Mouse (Mus musculus): ENCODE data around the gene Pfkfb1. TPM values are rescaled to one million over a fixed set of nuclear protein-coding genes. Genes with fewer than 3 reads are reported as not detected.

Gene Pfkfb1
- polyA plus RNA-seq, 1 experiment from 2014 or later: 5.2 TPM

- Histone ChIP-seq H3K36me3 (replicated peaks; ENCODE audit: control insufficient read depth, insufficient read depth) (peaks cover 23% of the 10 kb centered on the region), H3K4me2 (replicated peaks) (no peak overlapping the region), H3K9ac (no peak overlapping the region), H3K9me3 (ENCODE audit: control insufficient read depth, low read length) (no peaks in the 10 kb centered on the region), H3K27ac (no peak overlapping the region), H3K27me3 (ENCODE audit: control insufficient read depth, insufficient read depth, low read length) (no peaks in the 10 kb centered on the region), H3K4me3 (replicated peaks; ENCODE audit: low read length) (no peak overlapping the region), H3K4me1 (replicated peaks; ENCODE audit: control insufficient read depth, insufficient read depth, low read length) (0 out of 2 replicates have a peak, but pooled peaks cover 5% of the 10 kb centered on the region)
- WGBS: 93% methylated on average over 8 of the region's 8 CpGs
- no peak for DNase-seq (ENCODE audit: low spot score)
- ATAC-seq (ENCODE audit: low FRiP score): no peak
These were observed 2.9 kb upstream of the Pfkfb1 start for GRCm38 (mm10) chrX:150585116-150585515.

GRCm38 (mm10) chrX:150589696-150590095 lies 1.7 kb downstream of the Pfkfb1 start, which contains the start of gene Apex2:
Gene Apex2 (minus strand): TSS chrX:150589868.
- Histone ChIP-seq H3K27ac (no peak within 1 kb of the TSS), H3K27me3 (ENCODE audit: control insufficient read depth, insufficient read depth, low read length) (no peaks in the 10 kb centered on the region), H3K4me1 (replicated peaks; ENCODE audit: control insufficient read depth, insufficient read depth, low read length) (0 out of 2 replicates have a peak, but pooled peaks cover 5% of the 10 kb centered on the region), H3K4me3 (replicated peaks; ENCODE audit: low read length) (peak within 1 kb of the TSS; percentile 54; the same call in 1 of the 2 replicates), H3K36me3 (replicated peaks; ENCODE audit: control insufficient read depth, insufficient read depth) (peaks cover 6% of the 10 kb centered on the region), H3K9ac (no peak within 1 kb of the TSS), H3K9me3 (ENCODE audit: control insufficient read depth, low read length) (no peaks in the 10 kb centered on the region), H3K4me2 (replicated peaks) (peak within 1 kb of the TSS; percentile 62)
- 83% methylated on average over 5 of the region's 5 CpGs for WGBS
- DNase-seq (ENCODE audit: low spot score): no peak
- no peak for ATAC-seq (ENCODE audit: low FRiP score)

GRCm38 (mm10) chrX:150593266-150594035 lies 5.4 kb downstream of the Pfkfb1 start:
- ATAC-seq (ENCODE audit: low FRiP score): no peak
- no peak overlapping the region for H3K9ac ChIP-seq
- H3K4me1 ChIP-seq (replicated peaks; ENCODE audit: control insufficient read depth, insufficient read depth, low read length): no peaks in the 10 kb centered on the region
- H3K4me3 ChIP-seq (replicated peaks; ENCODE audit: low read length): no peak overlapping the region
- H3K9me3 ChIP-seq (ENCODE audit: control insufficient read depth, low read length): no peaks in the 10 kb centered on the region
- H3K27ac ChIP-seq: no peak overlapping the region
- DNase-seq (ENCODE audit: low spot score): no peak
- no peaks in the 10 kb centered on the region for H3K27me3 ChIP-seq (ENCODE audit: control insufficient read depth, insufficient read depth, low read length)
- H3K36me3 ChIP-seq (replicated peaks; ENCODE audit: control insufficient read depth, insufficient read depth): no peaks in the 10 kb centered on the region
- WGBS: 94% methylated on average over 12 of the region's 12 CpGs
- no peak overlapping the region for H3K4me2 ChIP-seq (replicated peaks)

DNA sequence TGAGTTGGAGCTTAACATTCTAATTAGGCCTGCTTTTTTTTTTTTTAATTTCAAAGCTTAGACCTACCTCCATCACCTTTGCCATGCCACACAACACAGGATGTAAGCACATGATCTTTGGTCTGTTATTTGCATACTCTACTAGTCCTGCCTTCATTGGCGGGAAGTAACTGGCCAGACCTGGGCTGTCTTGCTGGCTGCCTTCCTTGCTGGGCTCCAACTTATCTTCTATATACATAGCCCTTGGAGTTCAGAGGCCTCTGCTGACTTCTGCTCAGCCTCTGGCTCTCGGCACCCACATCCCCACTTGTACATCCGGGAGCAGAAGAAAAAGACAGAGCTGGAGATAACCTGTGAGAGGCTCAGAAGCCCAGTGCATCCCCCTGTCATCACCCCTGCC lies 6.1 kb downstream of the Pfkfb1 start:
- no peak overlapping the region for H3K27ac ChIP-seq
- H3K4me3 ChIP-seq (replicated peaks; ENCODE audit: low read length): no peak overlapping the region
- 88% methylated on average over 3 of the region's 3 CpGs for whole genome bisulfite sequencing
- no peaks in the 10 kb centered on the region for H3K27me3 ChIP-seq (ENCODE audit: control insufficient read depth, insufficient read depth, low read length)
- H3K4me2 ChIP-seq (replicated peaks): no peak overlapping the region
- ATAC-seq (ENCODE audit: low FRiP score) (no peak), DNase-seq (ENCODE audit: low spot score) (no peak)
- H3K4me1 ChIP-seq (replicated peaks; ENCODE audit: control insufficient read depth, insufficient read depth, low read length): no peaks in the 10 kb centered on the region
- no peak overlapping the region for H3K9ac ChIP-seq
- H3K36me3 ChIP-seq (replicated peaks; ENCODE audit: control insufficient read depth, insufficient read depth): no peaks in the 10 kb centered on the region
- H3K9me3 ChIP-seq (ENCODE audit: control insufficient read depth, low read length): no peaks in the 10 kb centered on the region

GRCm38 (mm10) chrX:150595016-150595760 lies 7.2 kb downstream of the Pfkfb1 start:
- no peak overlapping the region for H3K4me3 ChIP-seq (replicated peaks; ENCODE audit: low read length)
- H3K9ac ChIP-seq: no peak overlapping the region
- no peaks in the 10 kb centered on the region for H3K36me3 ChIP-seq (replicated peaks; ENCODE audit: control insufficient read depth, insufficient read depth)
- ATAC-seq (ENCODE audit: low FRiP score) (no peak), DNase-seq (ENCODE audit: low spot score) (no peak)
- H3K4me1 ChIP-seq (replicated peaks; ENCODE audit: control insufficient read depth, insufficient read depth, low read length): no peaks in the 10 kb centered on the region
- H3K27ac ChIP-seq: no peak overlapping the region
- 84% methylated on average over 9 of the region's 9 CpGs for WGBS
- H3K9me3 ChIP-seq (ENCODE audit: control insufficient read depth, low read length): no peaks in the 10 kb centered on the region
- no peaks in the 10 kb centered on the region for H3K27me3 ChIP-seq (ENCODE audit: control insufficient read depth, insufficient read depth, low read length)
- H3K4me2 ChIP-seq (replicated peaks): no peak overlapping the region

- Histone ChIP-seq H3K27ac (no peak overlapping the region), H3K9ac (no peak overlapping the region), H3K36me3 (replicated peaks; ENCODE audit: control insufficient read depth, insufficient read depth) (no peaks in the 10 kb centered on the region), H3K4me1 (replicated peaks; ENCODE audit: control insufficient read depth, insufficient read depth, low read length) (no peaks in the 10 kb centered on the region), H3K27me3 (ENCODE audit: control insufficient read depth, insufficient read depth, low read length) (peaks cover 4% of the 10 kb centered on the region; the same call in 1 of the 2 replicates), H3K9me3 (ENCODE audit: control insufficient read depth, low read length) (no peaks in the 10 kb centered on the region), H3K4me2 (replicated peaks) (no peak overlapping the region), H3K4me3 (replicated peaks; ENCODE audit: low read length) (no peak overlapping the region)
- ATAC-seq (ENCODE audit: low FRiP score) (no peak), DNase-seq (ENCODE audit: low spot score) (no peak)
- WGBS: 60% methylated on average over 2 of the region's 2 CpGs
These were observed 10.9 kb downstream of the Pfkfb1 start for GRCm38 (mm10) chrX:150598882-150599281.

DNA sequence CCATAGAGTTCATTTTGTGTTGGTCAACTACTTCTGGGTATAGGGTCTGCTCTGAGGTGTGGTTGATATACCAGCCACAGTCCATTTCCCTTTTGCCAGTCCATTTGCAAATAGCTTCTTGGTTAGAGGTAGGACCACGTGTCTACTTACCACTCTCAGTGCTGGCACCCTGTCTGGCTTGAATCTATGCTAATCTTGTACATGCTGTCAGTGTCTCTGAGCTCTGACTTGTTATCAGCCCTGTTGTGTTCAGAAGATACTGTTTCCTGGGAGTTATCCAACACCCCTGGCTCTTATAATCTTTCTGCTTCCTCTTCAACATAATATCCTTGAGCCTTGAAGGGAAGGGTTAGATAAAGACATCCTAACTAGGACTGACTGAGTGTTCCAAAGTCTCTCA lies 48.4 kb downstream of the Pfkfb1 start:
- Histone ChIP-seq H3K27me3 (ENCODE audit: control insufficient read depth, insufficient read depth, low read length) (no peaks in the 10 kb centered on the region), H3K9me3 (ENCODE audit: control insufficient read depth, low read length) (no peaks in the 10 kb centered on the region), H3K27ac (no peak overlapping the region), H3K4me2 (replicated peaks) (no peak overlapping the region), H3K36me3 (replicated peaks; ENCODE audit: control insufficient read depth, insufficient read depth) (no peaks in the 10 kb centered on the region), H3K4me3 (replicated peaks; ENCODE audit: low read length) (no peak overlapping the region), H3K9ac (no peak overlapping the region), H3K4me1 (replicated peaks; ENCODE audit: control insufficient read depth, insufficient read depth, low read length) (no peaks in the 10 kb centered on the region)
- DNase-seq (ENCODE audit: low spot score) (no peak), ATAC-seq (ENCODE audit: low FRiP score) (no peak)
- WGBS: 63% methylated on average over 1 of the region's 1 CpGs

DNA sequence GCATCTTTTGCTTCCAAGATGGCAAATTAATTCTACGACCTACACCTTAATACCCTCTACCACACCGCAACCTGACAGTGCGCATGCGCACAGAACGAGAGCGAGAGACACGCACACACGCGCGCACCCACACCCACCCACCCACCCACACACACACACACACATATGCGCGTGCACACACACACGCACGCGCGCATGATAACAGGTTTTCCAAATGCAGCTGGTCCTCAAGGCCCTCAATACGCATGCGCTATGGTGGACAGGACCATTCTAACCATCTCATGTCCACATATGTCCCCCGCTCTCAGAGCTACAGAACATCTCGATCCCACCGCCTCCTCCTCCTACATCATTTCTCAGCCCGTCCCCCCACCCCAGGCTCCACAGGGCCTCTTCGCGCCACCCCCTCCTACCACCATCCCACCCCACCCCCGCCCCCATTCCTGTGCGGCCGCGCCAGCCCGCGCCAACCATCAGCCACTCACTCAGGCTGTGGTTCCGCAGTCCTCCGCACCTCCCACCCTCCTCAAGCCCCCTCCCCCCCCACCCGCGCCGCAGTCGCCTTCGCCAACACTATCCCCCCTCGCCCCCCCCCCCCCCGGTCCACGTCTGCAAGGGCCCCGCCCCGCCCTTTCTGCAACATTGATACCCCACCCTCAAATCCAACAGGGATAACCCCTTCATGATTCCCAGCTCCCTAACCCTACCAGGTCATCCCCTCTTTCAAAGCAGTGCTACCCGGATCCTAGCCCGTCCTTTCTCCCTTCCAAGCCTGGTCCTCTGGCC lies 68.3 kb downstream of the Pfkfb1 start:
- ATAC-seq (ENCODE audit: low FRiP score): peak; percentile 78
- Histone ChIP-seq H3K27me3 (ENCODE audit: control insufficient read depth, insufficient read depth, low read length) (no peaks in the 10 kb centered on the region), H3K4me1 (replicated peaks; ENCODE audit: control insufficient read depth, insufficient read depth, low read length) (no peaks in the 10 kb centered on the region), H3K4me3 (replicated peaks; ENCODE audit: low read length) (peak overlapping the region; percentile 58), H3K36me3 (replicated peaks; ENCODE audit: control insufficient read depth, insufficient read depth) (peaks cover 41% of the 10 kb centered on the region), H3K27ac (peak overlapping the region; percentile 84), H3K4me2 (replicated peaks) (peak overlapping the region; percentile 51), H3K9me3 (ENCODE audit: control insufficient read depth, low read length) (no peaks in the 10 kb centered on the region), H3K9ac (peak overlapping the region; percentile 71)
- 35% methylated on average over 25 of the region's 44 CpGs for WGBS
- DNase-seq (ENCODE audit: low spot score): peak; percentile 74
